Mouse (Mus musculus) CH12.LX (cell line): ENCODE results near the gene Med17.

Experiments used
- CTCF ChIP-seq, 2 experiments: IDR thresholded peaks in 1 of 2; conservative IDR thresholded peaks in 1 of 2; 2 replicates each; pipeline ENCODE4 v1.5.1; 2011 to 2012; ENCODE audit warnings: low read depth in 2 of 2, low read length in 2 of 2, improper control_type of control experiment in 1 of 2, inconsistent platforms in 1 of 2, mild to moderate bottlenecking in 1 of 2, moderate library complexity in 1 of 2
- E2F4 ChIP-seq: IDR thresholded peaks from 2 replicates; pipeline ENCODE4 v1.6.1; 2011; ENCODE audit warnings: low read depth, low read length, improper control_type of control experiment; ENCODE audit not compliant: insufficient replicate concordance
- HCFC1 ChIP-seq: IDR thresholded peaks from 2 replicates; pipeline ENCODE4 v1.6.1; 2012; ENCODE audit warnings: low read depth, mild to moderate bottlenecking, inconsistent platforms, low read length, improper control_type of control experiment
- POLR2AphosphoS2 ChIP-seq: IDR thresholded peaks from 2 replicates; pipeline ENCODE4 v1.6.1; 2011; ENCODE audit warnings: low read depth, low read length, improper control_type of control experiment
- RAD21 ChIP-seq: IDR thresholded peaks from 2 replicates; pipeline ENCODE4 v1.6.1; 2011; ENCODE audit warnings: low read depth, mild to moderate bottlenecking, low read length, improper control_type of control experiment, moderate library complexity
- USF1 ChIP-seq: IDR thresholded peaks from 2 replicates; pipeline ENCODE4 v1.6.1; 2014; ENCODE audit warnings: low read depth, mild to moderate bottlenecking, inconsistent platforms, low read length, improper control_type of control experiment
- USF2 ChIP-seq: conservative IDR thresholded peaks from 2 replicates; pipeline ENCODE4 v1.6.1; 2011; ENCODE audit warnings: low read depth, low read length, improper control_type of control experiment

DNA sequence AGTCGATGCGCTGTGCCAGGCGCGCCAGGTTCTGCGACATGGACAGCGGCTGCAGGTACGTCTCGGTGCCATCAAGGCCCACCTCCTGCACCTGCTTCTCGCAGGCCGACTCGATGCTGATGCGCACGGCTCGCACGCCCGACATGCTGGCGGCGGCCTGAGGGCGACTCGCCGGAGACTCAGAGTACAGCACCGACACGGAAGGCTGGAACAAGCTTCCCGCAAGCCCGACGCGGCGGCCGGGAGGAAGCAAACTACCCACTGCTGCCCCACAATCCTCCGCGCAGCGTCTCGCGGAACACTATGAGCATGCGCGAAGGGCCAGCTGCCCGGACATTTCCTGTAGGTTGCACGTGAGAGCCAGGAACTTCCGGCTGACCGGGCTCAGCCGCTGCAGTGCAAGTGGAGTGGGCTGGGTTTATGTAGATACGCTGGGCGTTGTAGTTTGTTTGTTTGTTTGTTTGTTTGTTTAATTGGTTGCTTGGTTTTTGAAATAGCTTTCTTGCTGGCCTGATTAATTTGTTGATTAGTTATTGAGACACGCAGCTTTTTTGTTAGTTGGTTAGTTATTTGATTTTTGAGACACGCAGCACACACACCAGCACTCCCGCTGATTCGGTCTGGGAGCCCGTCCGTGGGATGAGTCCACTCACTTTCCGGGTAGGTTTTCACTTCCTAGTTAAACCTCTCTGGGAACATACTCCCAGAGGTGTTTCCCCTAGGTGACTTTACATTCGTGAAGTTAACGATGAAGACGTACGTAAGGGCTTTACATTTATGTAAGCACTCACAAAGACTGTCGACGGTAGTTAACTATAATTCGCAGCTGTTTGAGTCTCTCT is at the start of gene Med17:
- TF ChIP-seq CTCF (conservative IDR thresholded peaks at IDR 0.05 in 1 of 2, IDR thresholded peaks at IDR 0.05 in 1 of 2; ENCODE audit: low read depth in 2 of 2, low read length in 2 of 2) (no peak), USF2 (peak; percentile 25; the same call in 1 of the 2 replicates), RAD21 (no peak), HCFC1 (peak; percentile 96), USF1 (peak; percentile 35; the same call in 1 of the 2 replicates), E2F4 (no peak), POLR2AphosphoS2 (peak; percentile 66; the same call in 1 of the 2 replicates)
